Mouse (Mus musculus) erythroblast, adult 5-6 weeks (primary cell): ENCODE results near the gene Dnaja1. TPM values are rescaled to one million over a fixed set of nuclear protein-coding genes. Genes with fewer than 3 reads are reported as not detected.

Source experiments
- ATAC-seq: replicated peaks from 2 replicates; pipeline ENCODE4 v1.8.0; 2016; ENCODE audit warnings: moderate number of reproducible peaks, mild to moderate bottlenecking, moderate TSS enrichment, inconsistent platforms; ENCODE audit not compliant: poor library complexity, low FRiP score, severe bottlenecking
- total RNA-seq, 2 experiments: library from RNA; stranded (forward) in 1 of 2; stranded (reverse) in 1 of 2; fragments of 150-400 nt in 1 of 2; fragments of 200-764, 138-1000 nt in 1 of 2; gene quantifications; 2 replicates each; pipeline versions ENCODE4 v1.2.3 to v1.2.4; 2015 to 2017; ENCODE audit warnings: low replicate concordance in 2 of 2

Gene Dnaja1
- total RNA-seq (2015; ENCODE audit: low replicate concordance) (36.1 and 39.5 TPM in 2 replicates), total RNA-seq (2017; ENCODE audit: low replicate concordance) (45.3 and 78.4 TPM in 2 replicates)

GRCm38 (mm10) chr4:40722011-40722666 is at the start of gene Dnaja1:
Dnaja1 (plus strand) TSS chr4:40722150.
- peak; percentile 91 for ATAC-seq

GRCm38 (mm10) chr4:40673526-40673925 is 48.4 kb upstream of the Dnaja1 start:
- no peak for ATAC-seq

DNA sequence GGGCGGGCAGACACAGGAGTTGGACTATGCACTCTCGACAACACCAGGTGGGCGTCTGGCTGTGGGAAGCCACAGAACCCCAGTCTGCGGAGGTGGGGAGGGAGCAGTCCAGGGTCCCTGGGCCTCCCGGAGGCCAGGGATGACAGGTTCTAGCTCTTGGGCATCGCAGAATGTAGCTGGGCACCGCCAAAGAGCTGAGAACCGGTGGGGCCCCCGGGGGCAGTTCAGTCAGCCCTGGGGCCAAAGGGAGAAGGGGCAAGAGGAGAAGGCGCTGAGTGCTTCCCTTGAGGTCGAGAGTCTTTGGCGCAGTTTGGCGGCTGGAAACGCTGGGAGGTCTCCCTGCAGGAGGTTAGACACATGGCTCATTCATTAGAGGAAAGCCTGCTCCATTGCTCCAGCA is 45.6 kb upstream of the Dnaja1 start:
- no peak for ATAC-seq

DNA sequence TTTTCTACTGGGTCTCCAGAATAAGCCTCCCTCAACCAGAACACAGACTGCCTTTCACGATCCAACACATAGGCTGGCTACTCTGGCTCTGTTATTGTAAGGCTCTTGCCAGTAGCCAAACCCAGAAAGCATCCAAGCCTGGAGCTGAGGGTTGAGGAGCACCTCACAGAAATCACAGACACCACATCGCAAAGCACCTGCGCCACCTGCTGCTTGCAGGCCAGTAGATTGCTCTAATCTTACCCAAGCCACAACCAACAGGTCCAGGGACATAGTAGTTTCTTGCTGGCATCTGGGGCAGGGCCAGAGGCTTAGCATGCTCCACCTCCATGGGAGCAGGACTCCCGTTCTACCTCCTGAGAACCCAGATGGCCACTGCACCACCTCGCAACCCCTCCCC is 44.8 kb upstream of the Dnaja1 start:
- ATAC-seq, result no peak

DNA sequence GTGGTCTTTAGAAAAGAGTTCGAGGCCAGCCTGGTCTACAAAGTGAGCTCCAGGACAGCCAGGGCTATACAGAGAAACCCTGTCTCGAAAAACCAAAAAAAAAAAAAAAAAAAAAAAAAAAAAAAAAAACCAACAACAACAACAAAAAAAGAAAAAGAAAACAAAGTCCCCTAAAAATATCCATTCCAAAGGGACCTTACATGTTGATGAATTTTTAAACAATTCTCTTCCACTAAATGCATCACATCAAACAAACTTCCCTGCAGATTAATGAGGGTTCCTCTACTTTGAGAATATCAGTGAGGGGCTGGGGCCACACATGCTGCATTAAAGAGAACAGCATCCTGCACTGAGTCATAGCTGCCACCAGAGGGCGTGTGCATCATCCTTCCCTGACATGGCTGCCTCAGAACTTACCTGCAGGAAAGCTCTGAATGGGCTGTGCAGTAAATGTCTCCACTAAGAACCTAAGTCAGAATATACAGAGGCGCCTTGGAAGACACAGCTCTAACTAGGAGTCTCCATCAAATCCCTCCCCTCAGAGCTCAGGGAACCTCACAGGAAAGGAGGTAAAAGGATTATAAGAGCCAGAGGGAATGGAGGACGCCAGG is 41.6 kb upstream of the Dnaja1 start:
- ATAC-seq, result peak; percentile 84

DNA sequence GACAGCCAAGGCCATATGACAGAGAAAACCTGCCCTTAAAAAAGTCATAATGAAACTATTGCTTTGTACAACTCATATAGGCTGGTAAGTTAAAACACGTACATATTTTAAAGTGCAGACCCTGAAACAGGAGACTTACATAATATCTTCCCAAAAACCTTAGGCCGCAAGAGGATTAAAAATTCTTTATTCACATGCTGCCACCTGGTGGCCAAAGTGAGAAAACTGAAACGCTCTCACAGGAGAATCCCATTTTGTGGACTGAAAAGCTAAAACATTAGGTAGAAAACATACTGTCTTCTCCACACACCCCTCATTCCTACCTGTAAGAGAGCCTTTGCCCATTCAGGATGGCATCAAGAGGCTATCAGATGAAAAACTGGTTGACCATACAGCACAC is 40.0 kb upstream of the Dnaja1 start:
- no peak for ATAC-seq

DNA sequence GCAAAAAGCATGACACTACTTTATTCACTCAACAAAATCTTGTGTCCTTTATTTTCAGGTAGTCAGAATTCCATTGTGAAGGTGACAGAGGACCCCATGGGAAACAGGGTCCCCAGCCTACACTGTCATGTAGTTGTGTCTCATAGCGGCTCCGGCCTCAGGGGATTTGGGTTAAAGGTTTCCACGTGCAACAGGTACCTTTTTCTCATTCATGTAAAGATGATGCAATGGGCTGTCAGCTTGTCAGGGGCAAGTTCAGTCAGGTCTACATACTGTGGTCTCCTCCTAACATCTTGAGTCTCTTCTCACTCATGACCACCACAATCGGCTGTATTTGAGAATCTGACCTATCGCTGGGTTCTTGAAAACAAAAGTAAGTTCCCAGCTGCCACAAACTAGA is 39.6 kb upstream of the Dnaja1 start:
- no peak for ATAC-seq

GRCm38 (mm10) chr4:40683306-40683705 is 38.6 kb upstream of the Dnaja1 start:
- no peak for ATAC-seq

DNA sequence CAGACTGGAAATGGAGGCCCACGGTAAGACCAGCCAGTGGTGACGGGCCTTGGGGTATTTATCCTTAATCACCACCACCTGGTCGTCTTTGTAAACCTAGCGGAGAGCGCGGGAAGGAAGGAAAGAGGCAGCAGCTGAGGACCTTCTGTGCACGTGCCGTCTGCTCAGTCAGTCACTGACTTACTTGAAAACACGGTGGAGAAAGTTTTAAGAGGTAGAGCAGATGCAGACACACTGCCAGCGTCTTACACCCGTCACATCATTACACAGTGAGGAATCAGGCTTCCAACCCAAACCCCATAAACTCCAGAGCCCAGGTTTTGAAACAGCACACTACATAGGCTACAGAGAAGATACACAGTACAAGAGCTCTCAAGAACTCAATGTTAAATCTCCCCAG is 30.9 kb upstream of the Dnaja1 start:
- ATAC-seq, result no peak

DNA sequence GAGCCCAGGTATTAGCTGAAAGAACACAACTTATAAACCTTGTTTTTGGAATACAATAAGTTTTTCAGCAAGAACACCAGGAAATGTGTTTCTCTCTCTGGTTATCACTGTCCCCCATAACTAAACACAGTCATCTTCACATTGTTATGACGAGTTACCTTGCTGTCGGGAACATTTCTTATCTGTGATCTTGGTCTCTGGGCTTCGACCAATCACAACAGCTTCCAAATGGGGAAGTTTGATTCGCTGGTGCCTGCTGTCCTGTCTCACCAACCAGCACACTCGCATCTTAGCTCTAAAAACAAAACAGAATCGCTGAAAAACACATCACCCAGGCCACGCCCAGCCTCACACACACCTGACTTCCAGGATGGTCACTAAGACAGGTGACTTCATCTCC is 24.9 kb upstream of the Dnaja1 start:
- ATAC-seq, result no peak

- ATAC-seq, result no peak
Observed at GRCm38 (mm10) chr4:40700216-40700615, 21.7 kb upstream of the Dnaja1 start.

- no peak for ATAC-seq
Observed at GRCm38 (mm10) chr4:40701796-40702195, 20.2 kb upstream of the Dnaja1 start.

- ATAC-seq, result peak; percentile 96
Observed at GRCm38 (mm10) chr4:40702797-40703709, 18.9 kb upstream of the Dnaja1 start, which contains the start of gene Aptx. Aptx (minus strand) TSS chr4:40703194.

GRCm38 (mm10) chr4:40703710-40704275 is 18.2 kb upstream of the Dnaja1 start:
- no peak for ATAC-seq

DNA sequence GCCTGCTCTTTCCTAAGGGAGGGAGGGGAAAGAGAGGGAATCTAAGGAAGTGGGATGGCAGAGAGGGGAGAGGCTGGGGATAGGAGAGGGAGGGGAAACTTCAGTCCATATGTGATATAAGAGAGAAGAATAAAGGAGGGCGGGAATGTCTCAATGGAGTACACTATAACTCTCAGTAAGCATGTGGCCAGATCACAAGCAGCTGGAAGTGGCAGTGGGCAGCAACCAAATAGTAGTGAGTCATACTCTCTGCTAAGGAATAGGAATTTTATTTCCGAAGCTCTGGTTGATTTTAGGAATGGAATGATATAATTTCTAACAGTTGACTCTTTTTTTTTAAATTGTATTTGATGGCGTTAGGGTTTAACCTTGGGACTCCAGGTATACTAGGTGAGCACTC is 4.8 kb upstream of the Dnaja1 start:
- no peak for ATAC-seq

GRCm38 (mm10) chr4:40720910-40721309 is 1.0 kb upstream of the Dnaja1 start:
- no peak for ATAC-seq

DNA sequence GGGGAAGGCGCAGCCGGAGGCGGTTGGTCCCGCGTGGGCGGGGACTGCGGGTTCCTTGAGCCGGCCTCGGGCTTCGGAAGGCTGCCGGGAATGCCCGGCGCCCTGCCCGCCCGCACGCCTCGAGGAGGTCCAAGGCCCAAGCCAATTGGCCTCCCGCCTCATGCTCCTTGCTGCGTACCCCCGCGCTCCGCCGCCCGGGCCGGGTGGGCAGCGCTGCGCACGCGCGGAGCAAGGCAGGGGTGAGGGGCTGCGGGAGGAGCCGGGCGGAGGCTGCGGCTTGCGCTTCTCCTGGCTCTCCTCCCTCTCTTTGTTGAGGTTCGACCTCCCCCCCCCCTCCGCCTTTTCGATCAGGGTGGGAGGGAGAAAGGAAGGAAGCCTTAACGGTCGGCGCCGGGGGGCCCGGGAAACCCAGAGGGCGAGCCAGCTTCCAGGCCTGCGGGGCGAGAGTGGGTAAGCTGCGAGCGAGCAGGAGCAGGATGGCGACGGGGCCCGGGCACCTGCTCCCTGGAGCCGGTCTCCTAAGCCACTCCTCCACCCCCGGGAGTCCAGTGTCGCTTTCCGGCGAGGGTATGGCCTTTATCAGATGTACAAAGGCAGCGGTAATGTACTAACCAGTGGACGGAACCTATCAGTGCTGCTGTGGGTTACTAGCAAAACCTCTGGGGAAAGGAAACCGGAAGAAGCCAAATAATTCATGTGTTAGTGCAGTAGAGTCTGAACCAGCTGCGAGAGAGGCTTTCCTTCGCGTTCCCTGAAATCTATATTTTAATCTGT is 924 bp downstream of the Dnaja1 start:
- peak; percentile 77 for ATAC-seq

DNA sequence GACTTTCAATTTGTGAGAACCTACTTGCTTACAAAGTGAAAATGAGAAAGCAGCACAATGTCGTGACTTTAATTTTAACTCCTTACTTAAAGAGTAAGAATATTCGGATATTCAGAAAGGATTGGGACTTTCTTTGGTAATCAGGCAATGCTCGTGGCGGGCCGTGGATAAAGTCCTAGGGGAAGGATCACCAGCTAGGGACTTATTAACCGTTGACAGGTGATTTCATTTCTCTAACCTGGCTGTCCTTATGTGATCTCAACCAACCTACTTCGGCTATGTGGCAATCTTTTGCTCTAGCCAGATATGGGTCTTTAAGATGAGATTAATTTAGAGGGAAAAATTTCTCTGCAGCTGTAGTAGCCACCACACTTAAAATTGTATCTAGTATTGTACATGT is 3.2 kb downstream of the Dnaja1 start:
- ATAC-seq, result no peak

DNA sequence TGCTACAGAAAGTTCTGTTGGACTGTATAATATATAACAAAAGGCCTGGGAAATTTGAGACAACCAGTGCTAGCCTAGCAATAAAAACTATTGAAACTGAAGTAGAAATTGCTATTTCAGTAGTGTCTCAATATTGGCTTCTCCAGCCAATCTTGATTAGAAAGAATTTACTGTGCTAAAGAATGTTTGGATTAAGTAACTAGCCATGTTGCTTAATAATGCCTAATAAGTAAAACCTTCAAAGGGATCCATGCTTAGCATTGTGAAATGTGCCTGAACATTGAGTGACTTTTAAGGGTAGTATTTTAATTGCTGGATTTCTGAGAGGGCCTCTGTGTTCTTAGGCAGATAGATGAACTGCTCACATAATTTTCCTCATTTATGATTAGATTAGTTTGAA is 3.6 kb downstream of the Dnaja1 start:
- no peak for ATAC-seq

DNA sequence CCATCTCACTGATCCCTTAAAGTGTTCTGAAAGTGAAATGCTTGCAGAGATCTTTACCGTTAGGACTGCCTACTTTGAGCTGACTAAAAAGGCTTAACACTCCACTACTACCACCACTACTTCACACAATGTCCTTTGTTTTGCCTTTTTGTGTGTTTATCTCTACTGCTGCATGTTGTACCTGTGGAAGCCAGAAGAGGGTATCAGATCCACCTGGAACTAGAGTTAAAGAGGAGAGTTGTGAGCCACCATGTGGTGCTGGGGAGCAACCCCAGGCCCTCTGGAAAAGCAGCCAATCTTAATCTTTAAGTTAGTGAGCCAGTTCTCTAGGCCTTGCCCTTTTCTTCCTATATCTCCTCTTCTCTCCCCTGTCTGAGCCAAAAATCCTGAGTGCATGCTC is 5.3 kb downstream of the Dnaja1 start:
- no peak for ATAC-seq
